Mouse (Mus musculus): ENCODE results near the gene Lipi.
A peak's percentile ranks its signal among the peaks of the same experiment; 100 is the strongest.

The Lipi gene

GRCm38 (mm10) chr16:75585961-75586360 lies at the start of gene Lipi:
Lipi (minus strand) TSS chr16:75586061.
- DNase-seq (ENCODE audit: low spot score), result no peak

- no peak for DNase-seq (ENCODE audit: low spot score)
Observed at GRCm38 (mm10) chr16:75627862-75628261, 42.0 kb upstream of the Lipi start.

- no peak for DNase-seq (ENCODE audit: low spot score)
Observed at GRCm38 (mm10) chr16:75617651-75618349, 31.9 kb upstream of the Lipi start.

GRCm38 (mm10) chr16:75612561-75612960 lies 26.7 kb upstream of the Lipi start:
- no peak for DNase-seq (ENCODE audit: low spot score)

- no peak for DNase-seq (ENCODE audit: low spot score)
Observed at GRCm38 (mm10) chr16:75606415-75606814, 20.6 kb upstream of the Lipi start.

- no peak for DNase-seq (ENCODE audit: low spot score)
Observed at GRCm38 (mm10) chr16:75593501-75594183, 7.8 kb upstream of the Lipi start.

GRCm38 (mm10) chr16:75592671-75593500 lies 7.0 kb upstream of the Lipi start, which contains the start of gene Rbm11:
Rbm11 (plus strand) TSS chr16:75592844.
- DNase-seq (ENCODE audit: low spot score), result peak; percentile 59

GRCm38 (mm10) chr16:75586466-75586865 lies 605 bp upstream of the Lipi start:
- DNase-seq (ENCODE audit: low spot score), result no peak

GRCm38 (mm10) chr16:75582279-75582678 lies 3.6 kb downstream of the Lipi start:
- no peak for DNase-seq (ENCODE audit: low spot score)

GRCm38 (mm10) chr16:75562910-75563309 lies 23.0 kb downstream of the Lipi start:
- no peak for DNase-seq (ENCODE audit: low spot score)

GRCm38 (mm10) chr16:75545310-75545709 lies 40.6 kb downstream of the Lipi start:
- no peak for DNase-seq (ENCODE audit: low spot score)

GRCm38 (mm10) chr16:75537784-75538565 lies 47.9 kb downstream of the Lipi start:
- DNase-seq (ENCODE audit: low spot score), result no peak

GRCm38 (mm10) chr16:75531705-75532104 lies 54.2 kb downstream of the Lipi start:
- DNase-seq (ENCODE audit: low spot score), result no peak

- DNase-seq (ENCODE audit: low spot score), result no peak
Observed at GRCm38 (mm10) chr16:75496568-75496967, 89.3 kb downstream of the Lipi start.

Measured in spleen, adult 12 weeks (tissue).